Mouse (Mus musculus) ES-Bruce4 (cell line): Measurements from ENCODE around the gene 1700003F12Rik.
A peak's percentile ranks its signal among the peaks of the same experiment; 100 is the strongest.

ENCODE experiments used
- CTCF ChIP-seq: IDR thresholded peaks from one replicate; pipeline ENCODE4 v1.8.1; 2011; ENCODE audit warnings: low read depth, low read length
- EP300 ChIP-seq: IDR thresholded peaks from 2 replicates; pipeline ENCODE4 v1.6.1; 2011; ENCODE audit warnings: low read depth, low read length; ENCODE audit not compliant: insufficient read depth
- POLR2A ChIP-seq: IDR thresholded peaks from one replicate; pipeline ENCODE4 v1.8.1; 2011; ENCODE audit warnings: low read length; ENCODE audit not compliant: insufficient read depth

GRCm38 (mm10) chr2:154576876-154577743 lies 30.2 kb downstream of the 1700003F12Rik start:
- TF ChIP-seq POLR2A (no peak), EP300 (0 out of 2 replicates have a peak, but pooled peaks have one; percentile 52), CTCF (no peak)
